Mouse (Mus musculus) limb, embryonic 10.5 days (tissue): Measurements from ENCODE around the gene Olfr1394. TPM values are rescaled to one million over a fixed set of nuclear protein-coding genes. Genes with fewer than 3 reads are reported as not detected.
A peak's percentile ranks its signal among the peaks of the same experiment; 100 is the strongest.
"Not testable (repeated sequence)": the region's sequence is repeated elsewhere in the genome, so short reads cannot be mapped to it uniquely, and the experiment has no call there.

Experiments
- DNase-seq: peaks from one replicate; pipeline ENCODE4 v3.0.0-alpha.2; 2017; ENCODE audit warnings: low spot score
- H3K27ac ChIP-seq: fragments of 300-500 bp; sonication (generic); 2 replicates; pipeline ENCODE4 v1.5.1; 2016; ENCODE audit warnings: mild to moderate bottlenecking
- H3K27me3 ChIP-seq: fragments of 300-500 bp; sonication (generic); 2 replicates; pipeline ENCODE4 v1.6.1; 2016; ENCODE audit warnings: low read depth, mild to moderate bottlenecking; ENCODE audit not compliant: poor library complexity, severe bottlenecking
- H3K36me3 ChIP-seq: fragments of 300-500 bp; sonication (generic); 2 replicates; pipeline ENCODE4 v1.6.1; 2016; ENCODE audit warnings: mild to moderate bottlenecking, moderate library complexity
- H3K4me1 ChIP-seq: fragments of 300-500 bp; sonication (generic); 2 replicates; pipeline ENCODE4 v1.6.1; 2016
- H3K4me3 ChIP-seq: fragments of 300-500 bp; sonication (generic); 2 replicates; pipeline ENCODE4 v1.5.1; 2016; ENCODE audit warnings: mild to moderate bottlenecking, moderate library complexity
- H3K9me3 ChIP-seq: fragments of 300-500 bp; sonication (generic); replicated peaks from 2 replicates; pipeline ENCODE4 v1.6.1; 2016; ENCODE audit warnings: mild to moderate bottlenecking
- WGBS: fragments of 180-500 bp; shearing (Covaris S2); methylation state at CpG from one replicate; pipeline ENCODE4 v1.1.7; 2016; 5-methylcytosine and 5-hydroxymethylcytosine counted together
- polyA plus RNA-seq: library from polyadenylated mRNA; unstranded; fragments of >200 nt; fragmentation: Nextera tagmentation; extraction: Ambion mirVana; gene quantifications from 2 replicates; pipeline ENCODE4 v1.2.1, GENCODE M21; 2016

Olfr1394 gene
- polyA plus RNA-seq, 1 experiment from 2014 or later, result not detected

GRCm38 (mm10) chr11:49168839-49169611, 14.8 kb downstream of the Olfr1394 start:
- H3K4me3 ChIP-seq, result peak overlapping the region; percentile 49
- peaks cover 25% of the 10 kb centered on the region for H3K27me3 ChIP-seq
- WGBS, result 4% methylated on average over 50 of the region's 50 CpGs
- peak; percentile 62 for DNase-seq
- peaks cover 8% of the 10 kb centered on the region for H3K4me1 ChIP-seq
- peak overlapping the region; percentile 30; the same call in 1 of the 2 replicates for H3K27ac ChIP-seq
- no peaks in the 10 kb centered on the region for H3K9me3 ChIP-seq
- no peaks in the 10 kb centered on the region for H3K36me3 ChIP-seq

- no peaks in the 10 kb centered on the region for H3K36me3 ChIP-seq
- no peak overlapping the region for H3K27ac ChIP-seq
- H3K27me3 ChIP-seq, result peaks cover 25% of the 10 kb centered on the region
- no peak for DNase-seq
- no peaks in the 10 kb centered on the region for H3K9me3 ChIP-seq
- WGBS, result 96% methylated on average over 4 of the region's 4 CpGs
- no peak overlapping the region for H3K4me3 ChIP-seq
- H3K4me1 ChIP-seq, result peaks cover 12% of the 10 kb centered on the region
Observed at GRCm38 (mm10) chr11:49170576-49170975, 16.4 kb downstream of the Olfr1394 start.

- peaks cover 3% of the 10 kb centered on the region for H3K27me3 ChIP-seq
- 93% methylated on average over 8 of the region's 8 CpGs for WGBS
- H3K36me3 ChIP-seq, result no peaks in the 10 kb centered on the region
- no peak overlapping the region for H3K27ac ChIP-seq
- no peak for DNase-seq
- 0 out of 2 replicates have a peak, but pooled peaks cover 4% of the 10 kb centered on the region for H3K4me1 ChIP-seq
- no peak overlapping the region for H3K4me3 ChIP-seq
- H3K9me3 ChIP-seq, result no peaks in the 10 kb centered on the region
Observed at GRCm38 (mm10) chr11:49175345-49175744, 21.2 kb downstream of the Olfr1394 start.

GRCm38 (mm10) chr11:49176047-49176779, 22.0 kb downstream of the Olfr1394 start:
- H3K36me3 ChIP-seq, H3K9me3 ChIP-seq, H3K4me3 ChIP-seq, H3K27me3 ChIP-seq, H3K4me1 ChIP-seq, DNase-seq, H3K27ac ChIP-seq: not testable (repeated sequence)
- 75% methylated on average over 4 of the region's 4 CpGs for WGBS

- Histone ChIP-seq H3K27ac (no peak overlapping the region), H3K4me1 (no peaks in the 10 kb centered on the region), H3K27me3 (no peaks in the 10 kb centered on the region), H3K9me3 (no peaks in the 10 kb centered on the region), H3K36me3 (no peaks in the 10 kb centered on the region), H3K4me3 (no peak overlapping the region)
- no peak for DNase-seq
- WGBS, result 74% methylated on average over 1 of the region's 1 CpGs
Observed at GRCm38 (mm10) chr11:49183172-49183571, 29.0 kb downstream of the Olfr1394 start.

GRCm38 (mm10) chr11:49186452-49186851, 32.3 kb downstream of the Olfr1394 start:
- Histone ChIP-seq H3K4me1 (no peaks in the 10 kb centered on the region), H3K36me3 (no peaks in the 10 kb centered on the region), H3K4me3 (no peak overlapping the region), H3K27me3 (no peaks in the 10 kb centered on the region), H3K9me3 (no peaks in the 10 kb centered on the region), H3K27ac (no peak overlapping the region)
- no peak for DNase-seq
- 89% methylated on average over 6 of the region's 6 CpGs for WGBS

- Histone ChIP-seq H3K27me3 (no peaks in the 10 kb centered on the region), H3K9me3 (no peaks in the 10 kb centered on the region), H3K27ac (no peak within 1 kb of the TSS), H3K4me3 (no peak within 1 kb of the TSS), H3K4me1 (no peaks in the 10 kb centered on the region), H3K36me3 (no peaks in the 10 kb centered on the region)
- no peak for DNase-seq
- 86% methylated on average over 8 of the region's 8 CpGs for WGBS
Observed at GRCm38 (mm10) chr11:49186955-49187488, 32.8 kb downstream of the Olfr1394 start, which contains the start of gene Btnl9. TSS of gene Btnl9 (minus strand) at chr11:49187159.

- 83% methylated on average over 10 of the region's 10 CpGs for WGBS
- Histone ChIP-seq H3K4me3 (no peak overlapping the region), H3K27ac (no peak overlapping the region), H3K27me3 (no peaks in the 10 kb centered on the region), H3K36me3 (no peaks in the 10 kb centered on the region), H3K9me3 (no peaks in the 10 kb centered on the region), H3K4me1 (no peaks in the 10 kb centered on the region)
- DNase-seq, result no peak
Observed at GRCm38 (mm10) chr11:49187701-49188100, 33.5 kb downstream of the Olfr1394 start.

- WGBS, result 9% methylated on average over 7 of the region's 7 CpGs
- Histone ChIP-seq H3K9me3 (no peaks in the 10 kb centered on the region), H3K27ac (no peak overlapping the region), H3K27me3 (no peaks in the 10 kb centered on the region), H3K36me3 (no peaks in the 10 kb centered on the region), H3K4me1 (no peaks in the 10 kb centered on the region), H3K4me3 (no peak overlapping the region)
- peak; percentile 47 for DNase-seq
Observed at GRCm38 (mm10) chr11:49189737-49190136, 35.6 kb downstream of the Olfr1394 start.

- Histone ChIP-seq H3K4me1 (no peaks in the 10 kb centered on the region), H3K4me3 (no peak overlapping the region), H3K9me3 (no peaks in the 10 kb centered on the region), H3K36me3 (no peaks in the 10 kb centered on the region), H3K27me3 (no peaks in the 10 kb centered on the region), H3K27ac (no peak overlapping the region)
- DNase-seq, result no peak
- WGBS, result 69% methylated on average over 2 of the region's 2 CpGs
Observed at GRCm38 (mm10) chr11:49191083-49191482, 36.9 kb downstream of the Olfr1394 start.

- not testable (repeated sequence) for H3K27me3 ChIP-seq, H3K4me1 ChIP-seq, DNase-seq, H3K4me3 ChIP-seq, H3K36me3 ChIP-seq, H3K27ac ChIP-seq, H3K9me3 ChIP-seq
- WGBS, result 97% methylated on average over 9 of the region's 9 CpGs
Observed at GRCm38 (mm10) chr11:49194771-49195170, 40.6 kb downstream of the Olfr1394 start.

- Histone ChIP-seq H3K9me3 (no peaks in the 10 kb centered on the region), H3K27ac (no peak overlapping the region), H3K4me1 (no peaks in the 10 kb centered on the region), H3K4me3 (no peak overlapping the region), H3K27me3 (no peaks in the 10 kb centered on the region), H3K36me3 (no peaks in the 10 kb centered on the region)
- 92% methylated on average over 7 of the region's 7 CpGs for WGBS
- DNase-seq, result no peak
Observed at GRCm38 (mm10) chr11:49195819-49196322, 41.7 kb downstream of the Olfr1394 start.

GRCm38 (mm10) chr11:49200666-49201065, 46.5 kb downstream of the Olfr1394 start:
- Histone ChIP-seq H3K36me3 (no peaks in the 10 kb centered on the region), H3K27ac (no peak overlapping the region), H3K4me3 (no peak overlapping the region), H3K27me3 (no peaks in the 10 kb centered on the region), H3K9me3 (no peaks in the 10 kb centered on the region), H3K4me1 (peaks cover 16% of the 10 kb centered on the region)
- no peak for DNase-seq
